Mouse (Mus musculus) testis, adult 2 months (tissue): Measurements from ENCODE around the gene Hpd. TPM values are rescaled to one million over a fixed set of nuclear protein-coding genes. Genes with fewer than 3 reads are reported as not detected.

Experiments used
- H3K27ac ChIP-seq: fragments of 200-500 bp; 2 replicates; pipeline ENCODE4 v1.5.1; 2012; ENCODE audit warnings: low read depth, low read length; ENCODE audit not compliant: control insufficient read depth, insufficient read depth
- H3K27me3 ChIP-seq: fragments of 200-500 bp; 2 replicates; pipeline ENCODE4 v1.6.1; 2012; ENCODE audit warnings: mild to moderate bottlenecking, low read length, moderate library complexity; ENCODE audit not compliant: control insufficient read depth, insufficient read depth
- H3K36me3 ChIP-seq: fragments of 200-500 bp; 2 replicates; pipeline ENCODE4 v1.6.1; 2012; ENCODE audit warnings: mild to moderate bottlenecking, low read length; ENCODE audit not compliant: control insufficient read depth, insufficient read depth
- H3K4me1 ChIP-seq: fragments of 200-500 bp; 2 replicates; pipeline ENCODE4 v1.6.1; 2012; ENCODE audit warnings: low read length; ENCODE audit not compliant: control insufficient read depth, insufficient read depth
- H3K4me3 ChIP-seq: fragments of 200-500 bp; 2 replicates; pipeline ENCODE4 v1.5.1; 2012; ENCODE audit warnings: low read depth, mild to moderate bottlenecking, low read length, moderate library complexity, mixed read lengths; ENCODE audit not compliant: control insufficient read depth
- CTCF ChIP-seq: fragments of 200-500 bp; IDR thresholded peaks from 2 replicates; pipeline ENCODE4 v1.5.1; 2012; ENCODE audit warnings: low read depth, mild to moderate bottlenecking, inconsistent platforms, low read length, moderate library complexity; ENCODE audit not compliant: control insufficient read depth, insufficient read depth, insufficient replicate concordance
- POLR2A ChIP-seq: fragments of 200-500 bp; IDR thresholded peaks from 2 replicates; pipeline ENCODE4 v1.6.1; 2012; ENCODE audit warnings: low read depth, mild to moderate bottlenecking, inconsistent platforms, low read length, moderate library complexity; ENCODE audit not compliant: control insufficient read depth
- polyA plus RNA-seq: library from polyadenylated mRNA; depleted of rRNA; stranded (reverse); fragments of >200 nt; gene quantifications from 2 replicates; pipeline ENCODE4 v1.2.3, GENCODE M21; 2012

The Hpd gene
- polyA plus RNA-seq, 1 experiment, result 1.7 TPM

- no peaks in the 10 kb centered on the region for H3K36me3 ChIP-seq
- peaks cover 45% of the 10 kb centered on the region for H3K4me1 ChIP-seq
- peak overlapping the region; percentile 77 for H3K4me3 ChIP-seq
- TF ChIP-seq POLR2A (no peak), CTCF (peak; percentile 94)
- no peaks in the 10 kb centered on the region for H3K27me3 ChIP-seq
- no peak overlapping the region for H3K27ac ChIP-seq
Measured at GRCm38 (mm10) chr5:123133083-123133783, 49.3 kb downstream of the Hpd start.

- Histone ChIP-seq H3K27ac (no peak within 1 kb of the TSS), H3K36me3 (no peaks in the 10 kb centered on the region), H3K4me3 (peak within 1 kb of the TSS; percentile 77), H3K4me1 (peaks cover 40% of the 10 kb centered on the region), H3K27me3 (no peaks in the 10 kb centered on the region)
- TF ChIP-seq POLR2A (no peak; the same call in 1 of the 2 replicates), CTCF (peak; percentile 94)
Measured at GRCm38 (mm10) chr5:123132308-123133071, 50.0 kb downstream of the Hpd start, which contains the start of gene Rhof. Gene Rhof, minus strand, starts transcription at chr5:123132692.

DNA sequence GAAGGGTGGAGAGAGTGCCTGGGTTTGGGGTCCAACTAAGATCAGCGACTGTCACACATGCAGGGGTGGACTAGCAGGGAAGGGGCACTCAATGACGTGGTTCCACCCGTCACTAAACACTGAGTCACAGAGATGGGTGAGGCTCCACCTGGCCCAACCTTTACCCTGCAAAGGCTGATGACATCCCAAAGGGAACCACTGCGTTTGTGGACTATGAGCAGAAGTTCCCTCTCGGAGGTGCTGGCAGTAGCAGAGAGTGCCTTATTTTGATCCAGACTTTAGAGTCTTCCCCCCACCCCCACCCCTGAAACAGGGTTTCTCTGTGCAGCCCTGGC is 51.7 kb downstream of the Hpd start:
- no peaks in the 10 kb centered on the region for H3K36me3 ChIP-seq
- H3K4me1 ChIP-seq, result peaks cover 24% of the 10 kb centered on the region
- H3K27ac ChIP-seq, result no peak overlapping the region
- no peaks in the 10 kb centered on the region for H3K27me3 ChIP-seq
- TF ChIP-seq CTCF (no peak), POLR2A (no peak)
- H3K4me3 ChIP-seq, result no peak overlapping the region

DNA sequence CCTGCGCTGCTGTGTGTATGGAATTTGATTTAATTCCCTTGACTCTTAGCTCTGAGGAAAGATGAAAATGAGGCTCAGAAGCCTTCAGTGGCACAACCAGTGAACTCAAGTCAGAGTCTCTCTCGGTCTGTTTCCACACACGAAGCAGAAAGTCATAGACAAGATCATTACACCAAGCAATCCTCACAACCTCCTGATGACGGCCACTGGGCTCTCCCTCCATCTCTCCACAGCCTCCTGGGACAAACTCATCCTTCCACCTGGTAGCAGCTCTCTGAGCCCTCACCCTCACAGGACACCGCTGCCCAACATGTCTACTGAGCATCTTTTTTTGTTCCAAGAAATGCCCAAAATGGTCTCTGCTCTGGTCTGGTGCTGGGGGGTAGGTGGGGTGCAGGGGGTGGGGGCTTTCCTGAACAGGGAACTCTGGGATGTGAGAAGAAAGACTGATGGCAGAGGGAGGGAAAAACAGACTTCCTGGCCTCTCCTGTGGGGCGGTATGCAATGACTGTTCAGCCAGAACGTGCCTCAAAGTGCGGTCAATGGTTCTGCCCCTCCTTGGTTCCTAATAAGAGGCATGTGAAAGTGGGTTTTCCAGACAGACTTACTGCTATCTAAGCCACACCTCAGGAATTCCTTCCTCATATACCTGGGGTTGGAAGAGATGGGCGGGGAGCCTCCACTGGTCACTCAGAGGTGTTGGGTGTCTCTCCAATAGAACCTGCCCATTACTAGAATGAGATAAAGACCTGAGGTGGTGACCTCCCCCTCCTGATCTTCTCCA is 52.3 kb downstream of the Hpd start:
- no peaks in the 10 kb centered on the region for H3K27me3 ChIP-seq
- H3K4me3 ChIP-seq, result no peak overlapping the region
- no peak overlapping the region for H3K27ac ChIP-seq
- H3K4me1 ChIP-seq, result peaks cover 19% of the 10 kb centered on the region
- no peaks in the 10 kb centered on the region for H3K36me3 ChIP-seq
- TF ChIP-seq POLR2A, result no peak
- TF ChIP-seq CTCF, result no peak

DNA sequence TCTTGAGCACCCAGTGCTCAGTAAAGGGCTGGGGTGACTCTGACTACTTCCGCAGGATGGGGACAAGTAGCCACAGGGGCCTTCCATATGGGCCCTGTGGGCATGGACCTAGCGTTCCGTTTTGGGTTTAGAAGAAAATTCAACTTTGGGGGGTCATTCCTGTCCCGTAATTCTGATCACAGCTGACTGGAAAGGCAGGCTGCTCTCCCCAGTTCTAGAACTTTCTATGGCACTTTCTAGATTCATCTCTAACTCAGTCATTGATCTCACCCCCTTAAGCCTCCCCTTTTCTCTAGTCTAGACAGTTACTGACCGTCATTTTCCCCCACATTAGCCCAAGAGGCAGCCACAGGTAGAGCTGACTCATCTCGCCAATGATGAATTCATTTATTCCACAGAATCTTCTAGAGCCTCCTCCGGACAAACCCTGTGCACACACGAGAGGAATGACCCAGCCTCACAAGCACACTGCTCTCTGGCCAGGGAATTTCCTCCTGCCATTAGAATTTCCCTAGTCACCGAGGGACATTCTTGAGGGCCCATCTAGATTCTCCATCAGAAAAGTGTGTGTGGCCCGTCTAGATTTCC is 53.3 kb downstream of the Hpd start:
- no peaks in the 10 kb centered on the region for H3K36me3 ChIP-seq
- no peak overlapping the region for H3K4me3 ChIP-seq
- H3K27me3 ChIP-seq, result no peaks in the 10 kb centered on the region
- peaks cover 13% of the 10 kb centered on the region for H3K4me1 ChIP-seq
- TF ChIP-seq CTCF (no peak), POLR2A (no peak)
- H3K27ac ChIP-seq, result no peak overlapping the region

- no peak overlapping the region for H3K4me3 ChIP-seq
- TF ChIP-seq CTCF (no peak), POLR2A (no peak)
- H3K36me3 ChIP-seq, result no peaks in the 10 kb centered on the region
- peaks cover 11% of the 10 kb centered on the region for H3K4me1 ChIP-seq
- H3K27me3 ChIP-seq, result no peaks in the 10 kb centered on the region
- no peak overlapping the region for H3K27ac ChIP-seq
Measured at GRCm38 (mm10) chr5:123128426-123129169, 53.9 kb downstream of the Hpd start.
